Mouse (Mus musculus) cortical plate, adult 2 months (tissue): ENCODE results near the gene Fryl. TPM values are rescaled to one million over a fixed set of nuclear protein-coding genes. Genes with fewer than 3 reads are reported as not detected.
"Not testable (repeated sequence)": the region's sequence is repeated elsewhere in the genome, so short reads cannot be mapped to it uniquely, and the experiment has no call there.

Source experiments
- H3K27ac ChIP-seq: fragments of 200-500 bp; 2 replicates; pipeline ENCODE4 v1.5.1; 2012; ENCODE audit warnings: low read length, control low read depth, inconsistent platforms; ENCODE audit not compliant: insufficient read depth
- H3K4me1 ChIP-seq: fragments of 200-500 bp; 2 replicates; pipeline ENCODE4 v1.6.1; 2011; ENCODE audit warnings: low read length; ENCODE audit not compliant: control insufficient read depth, insufficient read depth
- H3K4me3 ChIP-seq: fragments of 200-500 bp; 2 replicates; pipeline ENCODE4 v1.5.1; 2011; ENCODE audit warnings: mild to moderate bottlenecking, low read length, control low read depth; ENCODE audit not compliant: insufficient read depth
- CTCF ChIP-seq: fragments of 200-500 bp; IDR thresholded peaks from 2 replicates; pipeline ENCODE4 v1.5.1; 2011; ENCODE audit warnings: mild to moderate bottlenecking, control low read depth, low read length; ENCODE audit not compliant: insufficient read depth; ENCODE audit errors: extremely low read depth
- POLR2A ChIP-seq: fragments of 200-500 bp; IDR thresholded peaks from 2 replicates; pipeline ENCODE4 v1.6.1; 2011; ENCODE audit warnings: mild to moderate bottlenecking, low read length, control low read depth; ENCODE audit not compliant: insufficient read depth; ENCODE audit errors: extremely low read depth
- polyA plus RNA-seq: library from polyadenylated mRNA; depleted of rRNA; stranded (reverse); fragments of >200 nt; gene quantifications from 2 replicates; pipeline ENCODE4 v1.2.3, GENCODE M21; 2012

Fryl gene
- polyA plus RNA-seq, 1 experiment, result 50.3 TPM

- H3K4me3 ChIP-seq, H3K27ac ChIP-seq, H3K4me1 ChIP-seq: not testable (repeated sequence)
- 0 out of 2 replicates have a peak, but pooled peaks have one; percentile 6 for TF ChIP-seq CTCF
Measured at GRCm38 (mm10) chr5:73008230-73008629, 248.2 kb downstream of the Fryl start.

GRCm38 (mm10) chr5:73007582-73007959 is 248.8 kb downstream of the Fryl start:
- H3K27ac ChIP-seq, result no peak overlapping the region
- no peak overlapping the region for H3K4me3 ChIP-seq
- H3K4me1 ChIP-seq, result no peaks in the 10 kb centered on the region
- no peak for TF ChIP-seq CTCF
- no peak for TF ChIP-seq POLR2A

DNA sequence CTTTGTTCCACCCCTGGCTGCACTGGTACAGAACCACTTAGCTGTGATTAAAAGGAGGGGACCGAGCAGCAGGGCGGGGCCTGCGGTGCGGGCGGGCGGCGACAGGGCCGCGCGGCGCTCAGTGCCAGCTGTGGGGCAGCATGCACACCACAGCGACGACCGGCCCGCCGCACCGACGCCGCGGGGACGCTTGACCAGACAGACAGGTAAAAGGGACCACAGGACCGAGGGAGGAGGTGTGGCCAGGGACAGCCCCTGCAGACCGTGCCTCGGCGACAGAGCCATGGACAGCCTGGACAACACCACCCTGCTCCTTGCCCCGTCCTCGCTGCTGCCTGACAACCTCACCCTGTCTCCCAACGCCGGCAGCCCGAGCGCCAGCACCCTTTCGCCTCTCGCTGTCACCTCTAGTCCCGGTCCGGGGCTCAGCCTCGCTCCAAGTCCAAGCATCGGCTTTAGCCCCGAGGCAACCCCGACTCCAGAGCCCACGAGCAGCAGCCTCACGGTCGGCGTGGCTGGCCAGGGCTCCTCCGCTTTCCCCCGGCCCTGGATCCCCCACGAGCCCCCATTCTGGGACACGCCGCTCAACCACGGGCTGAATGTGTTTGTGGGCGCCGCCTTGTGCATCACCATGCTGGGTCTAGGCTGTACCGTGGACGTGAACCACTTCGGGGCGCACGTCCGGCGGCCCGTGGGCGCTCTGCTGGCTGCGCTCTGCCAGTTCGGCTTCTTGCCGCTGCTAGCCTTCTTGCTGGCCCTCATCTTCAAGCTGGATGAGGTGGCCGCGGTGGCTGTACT is 249.4 kb downstream of the Fryl start, which contains the start of gene Slc10a4:
Gene Slc10a4, plus strand, starts transcription at position 100 of the 798 bp plus-strand sequence.
- no peak within 1 kb of the TSS for H3K27ac ChIP-seq
- no peak for TF ChIP-seq CTCF
- TF ChIP-seq POLR2A, result no peak
- no peak within 1 kb of the TSS for H3K4me3 ChIP-seq
- no peaks in the 10 kb centered on the region for H3K4me1 ChIP-seq

DNA sequence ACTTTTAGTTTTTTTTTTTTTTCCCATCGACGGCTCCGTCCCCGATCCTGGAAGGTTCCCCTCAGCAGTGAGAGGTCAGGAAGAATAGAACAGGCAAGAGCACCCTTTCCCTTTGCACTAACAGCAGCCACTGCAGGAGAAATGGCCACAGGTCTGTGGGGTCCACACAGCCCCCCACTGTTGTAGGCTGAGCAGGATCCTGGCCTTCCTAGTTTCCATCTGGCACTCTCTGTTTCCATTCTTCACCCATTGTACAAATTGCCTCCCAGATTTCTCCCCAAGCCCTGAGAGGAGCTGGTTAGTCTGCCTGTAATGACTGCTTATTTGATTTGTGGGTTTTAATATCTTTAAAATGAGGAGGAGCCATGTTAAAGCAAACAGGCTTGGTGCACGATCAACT is 252.4 kb downstream of the Fryl start:
- Histone ChIP-seq H3K4me3 (no peak overlapping the region), H3K27ac (no peak overlapping the region), H3K4me1 (no peaks in the 10 kb centered on the region)
- TF ChIP-seq CTCF (no peak), POLR2A (no peak)

- not testable (repeated sequence) for H3K27ac ChIP-seq, H3K4me3 ChIP-seq
Measured at GRCm38 (mm10) chr5:72998546-72998945, 257.9 kb downstream of the Fryl start.

GRCm38 (mm10) chr5:72995379-72995778 is 261.0 kb downstream of the Fryl start:
- Histone ChIP-seq H3K4me1 (no peaks in the 10 kb centered on the region), H3K4me3 (no peak overlapping the region), H3K27ac (no peak overlapping the region)
- TF ChIP-seq CTCF (no peak), POLR2A (no peak)

More at GRCm38 (mm10) chr5:72998546-72998945, 257.9 kb downstream of the Fryl start:
- H3K4me1 ChIP-seq, result not testable (repeated sequence)

- Histone ChIP-seq H3K4me3 (no peak overlapping the region), H3K27ac (no peak overlapping the region), H3K4me1 (no peaks in the 10 kb centered on the region)
- no peak for TF ChIP-seq CTCF
- TF ChIP-seq POLR2A, result no peak
Measured at GRCm38 (mm10) chr5:72994928-72995327, 261.5 kb downstream of the Fryl start.

- TF ChIP-seq CTCF (no peak), POLR2A (no peak)
- H3K27ac ChIP-seq, result no peak overlapping the region
- no peaks in the 10 kb centered on the region for H3K4me1 ChIP-seq
- H3K4me3 ChIP-seq, result no peak overlapping the region
Measured at GRCm38 (mm10) chr5:72994424-72994823, 262.0 kb downstream of the Fryl start.

DNA sequence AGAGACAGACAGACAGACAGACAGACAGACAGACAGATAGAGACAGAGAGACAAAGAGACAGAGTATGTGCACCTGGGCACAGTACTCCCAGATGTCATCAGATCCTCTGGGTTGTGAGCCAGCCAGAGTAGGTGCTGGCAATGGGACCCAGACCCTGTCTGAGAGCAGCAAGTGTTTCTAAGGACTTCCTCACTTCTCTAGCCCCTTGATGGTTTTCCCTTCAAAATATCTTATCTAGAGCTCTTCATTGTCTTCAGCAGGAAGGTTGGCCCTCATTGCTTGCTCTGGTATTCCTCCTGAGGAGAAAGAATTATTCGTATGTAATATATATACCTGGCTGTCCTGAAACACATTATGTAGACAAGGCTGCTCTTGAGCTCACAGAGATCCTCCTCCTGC is 263.9 kb downstream of the Fryl start:
- no peak overlapping the region for H3K4me3 ChIP-seq
- no peak for TF ChIP-seq CTCF
- no peak for TF ChIP-seq POLR2A
- no peak overlapping the region for H3K27ac ChIP-seq
- no peaks in the 10 kb centered on the region for H3K4me1 ChIP-seq

DNA sequence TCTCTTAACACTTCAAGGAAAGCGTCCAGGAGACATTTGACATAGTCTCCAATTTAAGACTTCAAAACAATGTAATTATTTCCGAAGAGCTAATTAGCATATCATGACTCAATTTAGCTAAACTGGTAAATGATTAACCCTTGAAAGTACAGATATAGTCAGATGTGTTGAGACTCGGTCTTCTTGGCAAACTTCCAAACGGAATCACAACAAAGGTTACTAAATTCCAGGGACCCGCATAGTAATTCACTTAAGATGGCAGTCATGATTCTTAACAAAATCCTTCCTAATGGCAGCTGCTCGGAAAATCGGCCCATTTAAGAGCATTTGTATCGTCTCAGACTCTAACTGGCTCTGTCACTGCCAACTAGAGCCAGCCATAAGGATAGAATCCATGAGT is 266.7 kb downstream of the Fryl start:
- no peak for TF ChIP-seq POLR2A
- no peak for TF ChIP-seq CTCF
- H3K4me1 ChIP-seq, result no peaks in the 10 kb centered on the region
- H3K4me3 ChIP-seq, result no peak overlapping the region
- no peak overlapping the region for H3K27ac ChIP-seq
